Mouse (Mus musculus) kidney, adult 2 months (tissue): ENCODE measurements around the gene Tmem79. TPM values are rescaled to one million over a fixed set of nuclear protein-coding genes. Genes with fewer than 3 reads are reported as not detected.
A peak's percentile ranks its signal among the peaks of the same experiment; 100 is the strongest.
"Not testable (repeated sequence)": the region's sequence is repeated elsewhere in the genome, so short reads cannot be mapped to it uniquely, and the experiment has no call there.

Experiments used
- DNase-seq: peaks from one replicate; pipeline ENCODE4 v3.0.0; 2021
- H3K27ac ChIP-seq: fragments of 200-500 bp; 2 replicates; pipeline ENCODE4 v1.5.1; 2012; ENCODE audit warnings: low read depth, low read length, control low read depth, inconsistent platforms; ENCODE audit not compliant: insufficient read depth
- H3K27me3 ChIP-seq: fragments of 200-500 bp; replicated peaks from 2 replicates; pipeline ENCODE4 v1.6.1; 2012; ENCODE audit warnings: mild to moderate bottlenecking, moderate library complexity, low read length, inconsistent platforms; ENCODE audit not compliant: control insufficient read depth, insufficient read depth
- H3K36me3 ChIP-seq: fragments of 200-500 bp; 2 replicates; pipeline ENCODE4 v1.6.1; 2012; ENCODE audit warnings: mild to moderate bottlenecking, moderate library complexity, low read length, inconsistent platforms; ENCODE audit not compliant: control insufficient read depth, insufficient read depth
- H3K4me1 ChIP-seq: fragments of 200-500 bp; 2 replicates; pipeline ENCODE4 v1.6.1; 2011; ENCODE audit warnings: low read length; ENCODE audit not compliant: control insufficient read depth, insufficient read depth
- H3K4me3 ChIP-seq: fragments of 200-500 bp; 2 replicates; pipeline ENCODE4 v1.5.1; 2011; ENCODE audit warnings: mild to moderate bottlenecking, low read depth, low read length, control low read depth; ENCODE audit not compliant: insufficient read depth
- CTCF ChIP-seq: fragments of 200-500 bp; conservative IDR thresholded peaks from 2 replicates; pipeline ENCODE4 v1.5.1; 2011; ENCODE audit warnings: low read depth, mild to moderate bottlenecking, control low read depth, low read length, moderate library complexity, mixed read lengths; ENCODE audit not compliant: insufficient read depth, insufficient read length
- POLR2A ChIP-seq: fragments of 200-500 bp; IDR thresholded peaks from one replicate; pipeline ENCODE4 v1.6.1; 2011; ENCODE audit warnings: low read depth, low read length, control low read depth
- WGBS: fragments of 180-500 bp; shearing (Covaris S2); methylation state at CpG from one replicate; pipeline ENCODE4 v1.1.7; 2018; 5-methylcytosine and 5-hydroxymethylcytosine counted together
- polyA plus RNA-seq: library from polyadenylated mRNA; depleted of rRNA; stranded (reverse); fragments of >200 nt; gene quantifications from 2 replicates; pipeline ENCODE4 v1.2.3, GENCODE M21; 2012

Tmem79 gene
- polyA plus RNA-seq, 1 experiment = 14.1 TPM

DNA sequence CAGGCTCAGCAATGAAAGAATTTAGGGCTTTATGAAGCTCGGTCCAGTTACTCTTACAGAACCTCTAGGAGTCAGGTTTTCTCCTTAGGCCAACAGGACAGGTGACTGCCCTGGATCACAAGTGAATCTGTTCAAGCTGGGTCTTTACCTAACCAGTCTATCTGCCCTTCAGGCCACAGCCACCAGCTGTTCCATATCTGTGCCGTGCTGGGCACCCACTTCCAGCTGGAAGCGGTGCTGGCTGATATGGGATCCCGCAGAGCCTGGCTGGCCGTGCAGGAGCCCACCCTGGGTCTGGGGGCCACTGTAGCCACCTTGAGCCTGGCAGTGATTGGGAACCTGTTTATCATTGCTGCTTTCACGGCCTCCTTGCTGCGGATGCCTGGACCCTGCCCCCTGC, 31.6 kb upstream of the Tmem79 start:
- not testable (repeated sequence) for H3K27me3 ChIP-seq
- WGBS = 51% methylated on average over 3 of the region's 7 CpGs

DNA sequence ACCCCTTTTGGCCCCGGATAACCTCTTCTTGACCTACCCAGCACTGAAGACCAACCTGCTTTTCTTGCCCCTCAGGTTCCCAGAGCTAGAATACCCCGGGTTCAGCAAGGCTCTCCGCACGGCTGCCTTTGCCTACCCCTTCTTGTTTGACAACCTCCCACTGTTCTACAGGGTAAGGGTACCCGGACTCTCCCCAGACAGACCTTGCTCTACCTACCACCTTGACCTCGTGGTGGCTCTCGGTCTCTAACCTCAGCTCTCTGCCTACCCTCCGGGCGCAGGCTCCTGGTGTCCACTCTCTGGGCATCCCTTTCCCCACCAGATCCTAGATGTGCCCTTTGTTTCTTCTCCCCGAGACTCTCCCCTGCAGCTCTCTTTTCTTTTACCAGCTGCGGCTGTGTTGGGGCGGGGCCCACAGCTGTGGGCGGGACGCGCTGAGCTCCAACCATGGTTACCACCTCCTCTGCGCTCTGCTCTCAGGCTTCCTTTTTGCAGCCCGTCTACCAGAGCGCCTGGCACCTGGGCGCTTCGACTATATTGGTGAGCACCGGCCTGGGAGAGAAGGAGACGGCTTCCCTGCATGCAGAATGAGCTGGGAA, 31.0 kb upstream of the Tmem79 start:
- H3K36me3 ChIP-seq, H3K4me3 ChIP-seq, H3K27ac ChIP-seq, H3K27me3 ChIP-seq, H3K4me1 ChIP-seq: not testable (repeated sequence)
- 8% methylated on average over 20 of the region's 22 CpGs for WGBS
- peak; percentile 51 for DNase-seq

More for the DNA sequence above, 31.6 kb upstream of the Tmem79 start:
- H3K27ac ChIP-seq, H3K36me3 ChIP-seq, H3K4me3 ChIP-seq, H3K4me1 ChIP-seq, DNase-seq: not testable (repeated sequence)

DNA sequence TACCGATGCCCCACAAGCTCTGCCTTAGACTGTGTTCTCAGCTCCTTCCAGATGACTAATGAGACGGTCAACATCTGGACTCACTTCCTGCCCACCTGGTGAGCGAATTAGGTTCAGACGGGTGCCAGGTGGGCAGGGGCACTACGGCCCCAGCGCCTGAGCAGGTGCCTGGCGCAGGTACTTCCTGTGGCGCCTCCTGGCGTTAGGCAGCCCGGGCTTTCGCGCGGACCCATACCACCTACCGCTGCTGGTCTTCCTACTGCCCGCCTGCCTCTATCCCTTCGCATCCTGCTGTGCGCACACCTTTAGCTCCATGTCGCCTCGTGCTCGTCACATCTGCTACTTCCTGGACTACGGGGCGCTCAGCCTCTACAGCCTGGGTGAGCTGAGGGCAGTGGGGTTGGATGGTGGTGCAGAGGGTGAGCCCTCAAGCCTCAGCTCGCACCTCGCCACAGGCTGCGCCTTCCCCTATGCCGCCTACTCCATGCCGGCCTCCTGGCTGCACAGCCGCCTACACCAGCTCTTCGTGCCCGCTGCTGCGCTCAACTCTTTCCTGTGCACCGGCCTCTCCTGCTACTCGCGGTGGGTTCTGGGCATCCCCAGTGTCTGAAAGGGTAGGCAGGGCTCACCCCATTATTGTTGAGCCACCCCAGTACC, 29.9 kb upstream of the Tmem79 start:
- no peak for DNase-seq
- H3K27me3 ChIP-seq = no peaks in the 10 kb centered on the region
- no peak for TF ChIP-seq POLR2A
- no peak for TF ChIP-seq CTCF
- no peaks in the 10 kb centered on the region; the same call in 1 of the 2 replicates for H3K36me3 ChIP-seq
- WGBS = 56% methylated on average over 34 of the region's 34 CpGs
- no peak overlapping the region for H3K4me3 ChIP-seq
- H3K4me1 ChIP-seq = no peaks in the 10 kb centered on the region
- no peak overlapping the region for H3K27ac ChIP-seq

DNA sequence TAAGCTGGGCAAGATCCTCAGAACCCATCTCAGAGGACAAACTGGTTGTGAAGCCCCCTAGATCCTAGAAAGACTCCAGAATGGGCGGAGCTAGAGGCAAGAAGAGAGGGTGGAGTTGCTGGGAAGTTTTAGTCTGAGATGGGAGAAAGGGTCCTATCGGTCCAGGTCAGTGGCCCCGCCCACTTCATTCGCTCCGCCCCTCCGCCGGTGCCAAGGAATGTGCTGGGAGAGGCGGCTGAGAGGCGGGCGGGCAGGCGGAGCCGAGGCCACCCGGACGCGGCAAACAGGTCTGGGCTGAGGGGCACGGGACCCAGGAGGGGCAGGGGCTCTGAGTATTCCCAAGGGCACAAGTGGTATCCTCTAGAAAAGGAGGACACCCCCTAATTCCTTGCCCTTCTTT, 28.4 kb upstream of the Tmem79 start, which contains the start of gene Paqr6:
Gene Paqr6, plus strand, starts transcription at position 248 of the 400 bp plus-strand sequence.
- no peak for TF ChIP-seq POLR2A
- H3K4me1 ChIP-seq = no peaks in the 10 kb centered on the region
- H3K4me3 ChIP-seq = no peak within 1 kb of the TSS
- DNase-seq = peak; percentile 77
- 9% methylated on average over 16 of the region's 16 CpGs for WGBS
- peaks cover 2% of the 10 kb centered on the region; the same call in 1 of the 2 replicates for H3K36me3 ChIP-seq
- no peak within 1 kb of the TSS for H3K27ac ChIP-seq
- H3K27me3 ChIP-seq = no peaks in the 10 kb centered on the region

DNA sequence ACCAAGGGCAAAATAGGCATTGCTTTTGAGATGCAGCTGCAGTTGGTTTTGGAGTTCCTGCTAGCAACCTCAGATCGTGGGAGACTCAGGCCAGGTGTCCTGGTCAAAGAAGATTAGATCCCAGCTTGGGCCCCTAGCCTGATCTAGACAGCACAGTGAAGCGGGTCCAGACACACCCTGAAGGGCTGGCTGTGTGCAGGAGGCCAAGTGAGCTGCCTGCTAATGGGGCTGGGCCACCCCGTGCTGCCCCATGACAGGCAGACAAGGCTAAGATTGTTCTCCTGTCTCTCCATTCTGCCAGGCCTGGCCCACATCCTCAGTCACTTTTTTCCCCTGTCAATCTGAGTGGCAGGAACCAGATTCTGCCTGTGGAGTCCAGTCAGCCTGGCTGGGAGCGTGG, 27.8 kb upstream of the Tmem79 start:
- no peak overlapping the region for H3K4me3 ChIP-seq
- H3K36me3 ChIP-seq = peaks cover 3% of the 10 kb centered on the region; the same call in 1 of the 2 replicates
- no peaks in the 10 kb centered on the region for H3K27me3 ChIP-seq
- TF ChIP-seq POLR2A (no peak), CTCF (no peak)
- 79% methylated on average over 4 of the region's 4 CpGs for WGBS
- H3K4me1 ChIP-seq = no peaks in the 10 kb centered on the region
- DNase-seq = no peak
- H3K27ac ChIP-seq = no peak overlapping the region

DNA sequence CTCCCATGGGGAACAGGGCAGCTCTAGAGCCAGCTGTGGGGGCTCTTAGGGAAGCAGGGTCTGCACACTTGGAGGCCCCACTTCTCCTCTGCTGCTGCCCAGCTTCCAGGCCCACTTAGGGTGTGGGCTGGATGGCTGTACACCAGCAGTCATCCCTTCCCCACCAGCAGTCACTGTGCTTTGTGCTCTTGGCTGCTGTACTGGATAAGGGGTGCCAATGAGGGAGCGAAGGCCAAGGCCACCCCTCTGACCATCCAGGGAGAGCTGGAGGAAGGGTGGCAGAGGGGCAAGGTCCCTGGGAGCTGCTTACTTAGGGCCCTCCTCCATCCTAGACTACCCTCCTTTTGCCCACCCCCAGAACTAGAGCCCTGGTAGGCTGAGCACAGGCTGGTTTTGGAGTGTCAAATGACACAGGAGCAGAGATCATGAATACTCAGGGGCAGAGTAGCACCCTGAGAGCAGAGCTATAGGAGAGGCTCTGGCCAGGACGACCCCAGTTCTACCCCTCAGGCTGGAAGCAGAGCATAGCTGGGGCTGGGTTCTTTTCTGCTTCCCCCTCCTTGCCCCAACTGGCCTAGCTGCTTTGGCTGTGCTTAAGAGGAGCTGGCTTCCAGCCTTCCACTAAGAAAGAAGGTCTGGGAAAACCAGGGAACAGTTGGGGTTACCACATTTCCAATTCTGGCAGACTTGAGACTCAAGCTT, 25.8 kb upstream of the Tmem79 start:
- no peaks in the 10 kb centered on the region for H3K27me3 ChIP-seq
- no peak overlapping the region for H3K27ac ChIP-seq
- TF ChIP-seq CTCF = no peak
- TF ChIP-seq POLR2A = no peak
- H3K36me3 ChIP-seq = peaks cover 3% of the 10 kb centered on the region; the same call in 1 of the 2 replicates
- no peaks in the 10 kb centered on the region for H3K4me1 ChIP-seq
- WGBS = 73% methylated on average over 2 of the region's 2 CpGs
- DNase-seq = no peak
- no peak overlapping the region for H3K4me3 ChIP-seq

DNA sequence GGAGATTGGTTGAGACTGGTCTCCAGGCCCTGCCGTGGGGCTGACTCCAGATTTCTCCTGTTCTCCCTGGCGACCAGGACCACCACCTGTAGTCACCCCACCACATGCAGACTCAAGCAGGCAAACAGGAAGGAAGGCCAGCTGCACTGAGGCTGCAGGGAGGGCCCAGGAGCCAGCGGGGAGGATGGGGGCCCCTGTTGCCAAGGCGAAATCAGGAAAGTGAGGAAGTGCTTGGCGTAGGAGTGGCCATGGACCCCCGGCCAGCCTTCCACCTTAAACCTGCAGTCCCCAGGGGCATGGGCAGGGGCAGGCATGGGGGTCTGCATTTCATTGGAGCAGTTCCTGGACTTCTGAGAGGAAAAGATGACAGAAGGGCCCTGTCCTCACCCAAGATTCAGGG, 25.1 kb upstream of the Tmem79 start:
- DNase-seq = no peak
- Histone ChIP-seq H3K27me3 (no peaks in the 10 kb centered on the region), H3K4me1 (no peaks in the 10 kb centered on the region), H3K4me3 (no peak overlapping the region), H3K36me3 (peaks cover 3% of the 10 kb centered on the region; the same call in 1 of the 2 replicates), H3K27ac (no peak overlapping the region)
- 58% methylated on average over 6 of the region's 6 CpGs for WGBS
- TF ChIP-seq POLR2A = no peak
- no peak for TF ChIP-seq CTCF
